Mouse (Mus musculus) CD4-positive helper T cell, adult 2 months (primary cell): ENCODE measurements around the gene Uty.
A peak's percentile ranks its signal among the peaks of the same experiment; 100 is the strongest.

Source experiments
- DNase-seq: peaks from one replicate; pipeline ENCODE4 v3.0.0-alpha.2; 2012; ENCODE audit warnings: low read depth, missing footprints, low spot score

Uty gene

GRCm38 (mm10) chrY:1245426-1245863, at the start of gene Uty:
Gene Uty, minus strand, starts transcription at chrY:1245759.
- DNase-seq = peak; percentile 90

- no peak for DNase-seq
These were observed 48.1 kb upstream of the Uty start for GRCm38 (mm10) chrY:1293708-1294107.

- peak; percentile 93 for DNase-seq
These were observed 40.7 kb upstream of the Uty start, which contains the start of gene Ddx3y for GRCm38 (mm10) chrY:1286171-1286795. Gene Ddx3y, minus strand, starts transcription at chrY:1286629.

- peak; percentile 72 for DNase-seq
These were observed 40.2 kb upstream of the Uty start for GRCm38 (mm10) chrY:1285735-1286134.

GRCm38 (mm10) chrY:1246117-1246516, 558 bp upstream of the Uty start:
- peak; percentile 39 for DNase-seq

GRCm38 (mm10) chrY:1244940-1245339, 619 bp downstream of the Uty start:
- DNase-seq = peak; percentile 52

- peak; percentile 15 for DNase-seq
These were observed 1.1 kb downstream of the Uty start for GRCm38 (mm10) chrY:1244421-1244820.

- peak; percentile 6 for DNase-seq
These were observed 25.6 kb downstream of the Uty start for GRCm38 (mm10) chrY:1220001-1220400.

GRCm38 (mm10) chrY:1178476-1178875, 67.1 kb downstream of the Uty start:
- no peak for DNase-seq

- DNase-seq = peak; percentile 1
These were observed 82.5 kb downstream of the Uty start for GRCm38 (mm10) chrY:1163054-1163453.

GRCm38 (mm10) chrY:1116153-1116552, 129.4 kb downstream of the Uty start:
- DNase-seq = no peak

GRCm38 (mm10) chrY:1114016-1114415, 131.5 kb downstream of the Uty start:
- no peak for DNase-seq
